24 mouse cellular contexts compared by ENCODE assay signal in genomic region chr6:49792524-49792923, GRCm38 (mm10). TPM values are rescaled to one million over a fixed set of nuclear protein-coding genes. Genes with fewer than 3 reads are reported as not detected.
DNase-seq lines count a peak whose midpoint lies in the region; ATAC-seq lines count a peak whose summit lies in the region.
"Had no signal": no experiment of that assay in that cellular context is flagged by ENCODE, and none has a peak within 500 bp of the region (broad histone marks: within the 10 kb centered on the region; RNA-seq: fewer than 3 reads in every experiment).

No protein-coding gene starts in this region.

- no peaks in the 10 kb centered on the region for H3K36me3 ChIP-seq in hindbrain, embryonic 16.5 days (ENCODE audit: control insufficient read depth, insufficient read depth, low read length)
- no peaks in the 10 kb centered on the region for H3K36me3 ChIP-seq in forebrain, embryonic 14.5 days (ENCODE audit: control insufficient read depth, insufficient read depth, low read length)
- H3K36me3 ChIP-seq: forebrain, embryonic 12.5 days; heart, embryonic 12.5 days; liver, embryonic 12.5 days; lung, embryonic 15.5 days; stomach, embryonic 15.5 days had no signal

- no peaks in the 10 kb centered on the region for H3K4me1 ChIP-seq in hindbrain, embryonic 16.5 days (ENCODE audit: control insufficient read depth, insufficient read depth, low read depth, low read length)
- H3K4me1 ChIP-seq in forebrain, embryonic 14.5 days (ENCODE audit: control insufficient read depth, insufficient read depth, low read length), result no peaks in the 10 kb centered on the region
- H3K4me1 ChIP-seq: forebrain, embryonic 12.5 days; liver, embryonic 12.5 days; lung, embryonic 15.5 days; stomach, embryonic 15.5 days had no signal

- H3K9me3 ChIP-seq in hindbrain, embryonic 16.5 days (ENCODE audit: control insufficient read depth, low read length), result no peaks in the 10 kb centered on the region
- H3K9me3 ChIP-seq in forebrain, embryonic 14.5 days (replicated peaks; ENCODE audit: control insufficient read depth, low read length), result no peaks in the 10 kb centered on the region
- H3K9me3 ChIP-seq: forebrain, embryonic 12.5 days; heart, embryonic 12.5 days; liver, embryonic 12.5 days; lung, embryonic 15.5 days; stomach, embryonic 15.5 days had no signal

- peak; percentile 50 for DNase-seq in embryo, embryonic 10 days (ENCODE audit: low spot score)
- DNase-seq in embryo, embryonic 9.5 days (ENCODE audit: extremely low spot score), result no peak
- DNase-seq in NIH3T3 (ENCODE audit: low read depth), result peak; percentile 11
- peak; percentile 31 to 54 for DNase-seq in kidney, adult 8-10 months
- peak; percentile 57 to 77 for DNase-seq in kidney, postnatal 25 days
- no peak for DNase-seq in left cerebral cortex, adult 18-20 months (ENCODE audit: low spot score in 2 of 2)
- DNase-seq in forebrain, embryonic 14.5 days (ENCODE audit: low spot score), result no peak
- DNase-seq: adrenal gland, postnatal 14 days; cerebellum, adult 18-20 months; cerebellum, postnatal 36 days; layer of hippocampus, postnatal 36 days; left cerebral cortex, postnatal 4 days had no signal

- no peak for ATAC-seq in hindbrain, embryonic 16.5 days
- ATAC-seq in forebrain, embryonic 14.5 days, result no peak
- ATAC-seq: liver, embryonic 12.5 days; midbrain, embryonic 16.5 days had no signal

- H3K4me3 ChIP-seq in hindbrain, embryonic 16.5 days (ENCODE audit: low read length), result no peak overlapping the region
- H3K4me3 ChIP-seq in forebrain, embryonic 14.5 days (ENCODE audit: low read depth, low read length), result no peak overlapping the region
- H3K4me3 ChIP-seq: forebrain, embryonic 12.5 days; heart, embryonic 12.5 days; liver, embryonic 12.5 days; lung, embryonic 15.5 days; stomach, embryonic 15.5 days had no signal

- H3K4me2 ChIP-seq in hindbrain, embryonic 16.5 days (ENCODE audit: low read length), result no peak overlapping the region
- H3K4me2 ChIP-seq in forebrain, embryonic 14.5 days (ENCODE audit: low read length), result no peak overlapping the region
- H3K4me2 ChIP-seq: forebrain, embryonic 12.5 days; heart, embryonic 12.5 days; hindbrain, embryonic 14.5 days; liver, embryonic 12.5 days; lung, embryonic 15.5 days; stomach, embryonic 15.5 days had no signal

- no peak overlapping the region for H3K27ac ChIP-seq in hindbrain, embryonic 16.5 days (ENCODE audit: low read depth, low read length)
- no peak overlapping the region for H3K27ac ChIP-seq in forebrain, embryonic 14.5 days (ENCODE audit: low read depth, low read length)
- H3K27ac ChIP-seq: forebrain, embryonic 12.5 days; hindbrain, embryonic 14.5 days; liver, embryonic 12.5 days; lung, embryonic 15.5 days; stomach, embryonic 15.5 days had no signal

- WGBS in hindbrain, embryonic 16.5 days, result 78% methylated on average over 12 of the region's 12 CpGs
- WGBS in forebrain, embryonic 14.5 days, result 89% methylated on average over 12 of the region's 12 CpGs

- no peaks in the 10 kb centered on the region for H3K27me3 ChIP-seq in hindbrain, embryonic 16.5 days (replicated peaks; ENCODE audit: control insufficient read depth, insufficient read depth, low read length)
- H3K27me3 ChIP-seq in forebrain, embryonic 14.5 days (replicated peaks; ENCODE audit: control insufficient read depth, insufficient read depth, low read length), result no peaks in the 10 kb centered on the region
- H3K27me3 ChIP-seq: forebrain, embryonic 12.5 days; heart, embryonic 12.5 days; liver, embryonic 12.5 days; lung, embryonic 15.5 days; stomach, embryonic 15.5 days had no signal

- no peak overlapping the region for H3K9ac ChIP-seq in hindbrain, embryonic 16.5 days (ENCODE audit: low read depth, low read length)
- no peak overlapping the region for H3K9ac ChIP-seq in forebrain, embryonic 14.5 days (ENCODE audit: low read length)
- H3K9ac ChIP-seq: forebrain, embryonic 12.5 days; heart, embryonic 12.5 days; hindbrain, embryonic 14.5 days; liver, embryonic 12.5 days; lung, embryonic 15.5 days; stomach, embryonic 15.5 days had no signal

RNA-seq across cellular contexts. Expression of gene Npy, which starts 30.0 kb away (rescaled TPM):
- polyA plus RNA-seq in hindbrain, embryonic 16.5 days (2015; fragmentation: Nextera tagmentation; extraction: Ambion mirVana), result 161 and 167 TPM in 2 replicates
- 100 to 1,000 TPM; 176 to 195 TPM for total RNA-seq in left cerebral cortex, adult 18-20 months (2021)
- polyA plus RNA-seq in forebrain, embryonic 14.5 days (2014; fragmentation: Nextera tagmentation; extraction: Ambion mirVana), result 107 and 115 TPM in 2 replicates
- total RNA-seq: gastrocnemius, postnatal 4 days; heart, postnatal 25 days; megakaryocyte, adult 5-6 weeks; MEL had no signal

Comparison
In these comparisons a context has a peak if more than half of its experiments do, and no peak if none do; other contexts are left out.
1. DNase-seq: peak in embryo, embryonic 10 days (single experiment), NIH3T3 (single experiment), kidney, adult 8-10 months (2 of 2) and kidney, postnatal 25 days (2 of 2); none in embryo, embryonic 9.5 days (single experiment), left cerebral cortex, adult 18-20 months (0 of 2) and forebrain, embryonic 14.5 days (single experiment).